Mouse (Mus musculus): ENCODE data around the gene Gm10972. TPM values are rescaled to one million over a fixed set of nuclear protein-coding genes. Genes with fewer than 3 reads are reported as not detected.
"Not testable (repeated sequence)": the region's sequence is repeated elsewhere in the genome, so short reads cannot be mapped to it uniquely, and the experiment has no call there.

The Gm10972 gene
- polyA plus RNA-seq, 1 experiment = not detected

- H3K79me2 ChIP-seq (ENCODE audit: control insufficient read depth, insufficient read depth); H3K79me3 ChIP-seq (ENCODE audit: low read depth); H3K36me3 ChIP-seq (ENCODE audit: control insufficient read depth, insufficient read depth); H3ac ChIP-seq (ENCODE audit: control insufficient read depth, insufficient read length, low read depth); H3K27me3 ChIP-seq (ENCODE audit: control insufficient read depth, insufficient read depth, insufficient read length): not testable (repeated sequence)
- H3K4me3 ChIP-seq (ENCODE audit: insufficient read depth, poor library complexity, severe bottlenecking) = peak within 1 kb of the TSS; percentile 11
Observed at GRCm38 (mm10) chr3:94658740-94659095, 15.8 kb downstream of the Gm10972 start, which contains the start of gene Tuft1. Gene Tuft1, minus strand, starts transcription at chr3:94658872.

- H3K79me3 ChIP-seq (ENCODE audit: low read depth); H3K79me2 ChIP-seq (ENCODE audit: control insufficient read depth, insufficient read depth); H3K27me3 ChIP-seq (ENCODE audit: control insufficient read depth, insufficient read depth, insufficient read length); H3K36me3 ChIP-seq (ENCODE audit: control insufficient read depth, insufficient read depth); H3ac ChIP-seq (ENCODE audit: control insufficient read depth, insufficient read length, low read depth); H3K4me3 ChIP-seq (ENCODE audit: insufficient read depth, poor library complexity, severe bottlenecking): not testable (repeated sequence)
Observed at GRCm38 (mm10) chr3:94659142-94659748, 16.3 kb downstream of the Gm10972 start.

- H3ac ChIP-seq (ENCODE audit: control insufficient read depth, insufficient read length, low read depth); H3K27me3 ChIP-seq (ENCODE audit: control insufficient read depth, insufficient read depth, insufficient read length); H3K79me3 ChIP-seq (ENCODE audit: low read depth); H3K36me3 ChIP-seq (ENCODE audit: control insufficient read depth, insufficient read depth); H3K79me2 ChIP-seq (ENCODE audit: control insufficient read depth, insufficient read depth); H3K4me3 ChIP-seq (ENCODE audit: insufficient read depth, poor library complexity, severe bottlenecking): not testable (repeated sequence)
Observed at GRCm38 (mm10) chr3:94660841-94661240, 17.9 kb downstream of the Gm10972 start.

- H3K27me3 ChIP-seq (ENCODE audit: control insufficient read depth, insufficient read depth, insufficient read length); H3K79me3 ChIP-seq (ENCODE audit: low read depth); H3K4me3 ChIP-seq (ENCODE audit: insufficient read depth, poor library complexity, severe bottlenecking); H3K79me2 ChIP-seq (ENCODE audit: control insufficient read depth, insufficient read depth); H3K36me3 ChIP-seq (ENCODE audit: control insufficient read depth, insufficient read depth); H3ac ChIP-seq (ENCODE audit: control insufficient read depth, insufficient read length, low read depth): not testable (repeated sequence)
Observed at GRCm38 (mm10) chr3:94665060-94665802, 22.3 kb downstream of the Gm10972 start.

GRCm38 (mm10) chr3:94665896-94666295, 23.0 kb downstream of the Gm10972 start:
- H3K4me3 ChIP-seq (ENCODE audit: insufficient read depth, poor library complexity, severe bottlenecking); H3K79me2 ChIP-seq (ENCODE audit: control insufficient read depth, insufficient read depth); H3ac ChIP-seq (ENCODE audit: control insufficient read depth, insufficient read length, low read depth); H3K27me3 ChIP-seq (ENCODE audit: control insufficient read depth, insufficient read depth, insufficient read length); H3K36me3 ChIP-seq (ENCODE audit: control insufficient read depth, insufficient read depth); H3K79me3 ChIP-seq (ENCODE audit: low read depth): not testable (repeated sequence)

- H3K4me3 ChIP-seq (ENCODE audit: insufficient read depth, poor library complexity, severe bottlenecking); H3ac ChIP-seq (ENCODE audit: control insufficient read depth, insufficient read length, low read depth); H3K79me3 ChIP-seq (ENCODE audit: low read depth); H3K27me3 ChIP-seq (ENCODE audit: control insufficient read depth, insufficient read depth, insufficient read length); H3K36me3 ChIP-seq (ENCODE audit: control insufficient read depth, insufficient read depth); H3K79me2 ChIP-seq (ENCODE audit: control insufficient read depth, insufficient read depth): not testable (repeated sequence)
Observed at GRCm38 (mm10) chr3:94675101-94675500, 32.2 kb downstream of the Gm10972 start.

- no peak overlapping the region for H3K4me3 ChIP-seq (ENCODE audit: insufficient read depth, poor library complexity, severe bottlenecking)
- H3K79me2 ChIP-seq (ENCODE audit: control insufficient read depth, insufficient read depth) = no peaks in the 10 kb centered on the region
- no peaks in the 10 kb centered on the region for H3K27me3 ChIP-seq (ENCODE audit: control insufficient read depth, insufficient read depth, insufficient read length)
- H3K36me3 ChIP-seq (ENCODE audit: control insufficient read depth, insufficient read depth) = no peaks in the 10 kb centered on the region
- no peaks in the 10 kb centered on the region for H3K79me3 ChIP-seq (ENCODE audit: low read depth)
- H3ac ChIP-seq (ENCODE audit: control insufficient read depth, insufficient read length, low read depth) = no peak overlapping the region
- TF ChIP-seq FOSL1 (IDR thresholded peaks at IDR 0.05; ENCODE audit: insufficient read depth, low read length, poor library complexity, severe bottlenecking) (no peak), MYOD1 (IDR thresholded peaks at IDR 0.05; ENCODE audit: control insufficient read depth, insufficient read length, low read depth) (no peak), USF1 (IDR thresholded peaks at IDR 0.05; ENCODE audit: low read depth) (no peak)
Observed at GRCm38 (mm10) chr3:94679351-94679841, 36.5 kb downstream of the Gm10972 start.

- not testable (repeated sequence) for H3K27me3 ChIP-seq (ENCODE audit: control insufficient read depth, insufficient read depth, insufficient read length); H3K36me3 ChIP-seq (ENCODE audit: control insufficient read depth, insufficient read depth); H3ac ChIP-seq (ENCODE audit: control insufficient read depth, insufficient read length, low read depth); H3K79me3 ChIP-seq (ENCODE audit: low read depth); H3K4me3 ChIP-seq (ENCODE audit: insufficient read depth, poor library complexity, severe bottlenecking); H3K79me2 ChIP-seq (ENCODE audit: control insufficient read depth, insufficient read depth)
Observed at GRCm38 (mm10) chr3:94680032-94680431, 37.1 kb downstream of the Gm10972 start.
